Mouse (Mus musculus) MEL (cell line): ENCODE measurements around the gene Trim63. TPM values are rescaled to one million over a fixed set of nuclear protein-coding genes. Genes with fewer than 3 reads are reported as not detected.

ENCODE experiments used
- DNase-seq: peaks from one replicate; pipeline ENCODE4 v3.0.0; 2011; ENCODE audit warnings: low read depth, low spot score
- H3K27ac ChIP-seq: 2 replicates; pipeline ENCODE4 v1.5.1; 2012; ENCODE audit warnings: low read depth, mild to moderate bottlenecking, control low read depth, low read length, moderate library complexity; ENCODE audit not compliant: control insufficient read depth
- H3K27me3 ChIP-seq, 2 experiments: fragments of 150-350 bp in 1 of 2; sonication (generic) in 1 of 2; 2 replicates each; pipeline ENCODE4 v1.6.1; 2012; ENCODE audit warnings: low read length in 2 of 2, mild to moderate bottlenecking in 2 of 2, improper control_type of control experiment in 1 of 2, moderate library complexity in 1 of 2; ENCODE audit not compliant: insufficient read depth in 2 of 2, control insufficient read depth in 1 of 2
- H3K36me3 ChIP-seq, 2 experiments: 2 replicates each; pipeline ENCODE4 v1.6.1; 2012 to 2014; ENCODE audit warnings: low read length in 2 of 2, improper control_type of control experiment in 1 of 2, inconsistent platforms in 1 of 2, mild to moderate bottlenecking in 1 of 2; ENCODE audit not compliant: insufficient read depth in 2 of 2, control insufficient read depth in 1 of 2
- H3K4me1 ChIP-seq, 2 experiments: fragments of 150-350 bp in 1 of 2; sonication (generic) in 1 of 2; 2 replicates each; pipeline ENCODE4 v1.6.1; 2012; ENCODE audit warnings: low read length in 2 of 2, improper control_type of control experiment in 1 of 2, mild to moderate bottlenecking in 1 of 2; ENCODE audit not compliant: insufficient read depth in 2 of 2, control insufficient read depth in 1 of 2
- H3K4me3 ChIP-seq, 2 experiments: fragments of 150-350 bp in 1 of 2; sonication (generic) in 1 of 2; 2 replicates each; pipeline ENCODE4 v1.5.1; 2012; ENCODE audit warnings: low read depth in 2 of 2, low read length in 2 of 2, mild to moderate bottlenecking in 2 of 2, moderate library complexity in 2 of 2, control low read depth in 1 of 2, improper control_type of control experiment in 1 of 2; ENCODE audit not compliant: control insufficient read depth in 1 of 2, insufficient read depth in 1 of 2
- H3K79me2 ChIP-seq: 2 replicates; pipeline ENCODE4 v1.6.1; 2012; ENCODE audit warnings: mild to moderate bottlenecking, low read length, moderate library complexity; ENCODE audit not compliant: control insufficient read depth, poor library complexity, insufficient read depth
- H3K9ac ChIP-seq: 2 replicates; pipeline ENCODE4 v1.6.1; 2012; ENCODE audit warnings: low read depth, mild to moderate bottlenecking, control low read depth, low read length, moderate library complexity; ENCODE audit not compliant: control insufficient read depth, poor library complexity, severe bottlenecking
- H3K9me3 ChIP-seq: fragments of 150-350 bp; sonication (generic); replicated peaks from 2 replicates; pipeline ENCODE4 v1.6.1; 2012; ENCODE audit warnings: mild to moderate bottlenecking, low read length, improper control_type of control experiment, moderate library complexity; ENCODE audit not compliant: insufficient read depth
- BHLHE40 ChIP-seq: IDR thresholded peaks from 2 replicates; pipeline ENCODE4 v1.6.1; 2012; ENCODE audit warnings: low read depth, mild to moderate bottlenecking, inconsistent platforms, low read length, improper control_type of control experiment, borderline replicate concordance
- CHD1 ChIP-seq: IDR thresholded peaks from 2 replicates; pipeline ENCODE4 v1.6.1; 2012; ENCODE audit warnings: low read depth, mild to moderate bottlenecking, inconsistent platforms, low read length, improper control_type of control experiment
- ELF1 ChIP-seq: IDR thresholded peaks from 2 replicates; pipeline ENCODE4 v1.6.1; 2014; ENCODE audit warnings: low read depth, mild to moderate bottlenecking, inconsistent platforms, low read length, improper control_type of control experiment, moderate library complexity
- HCFC1 ChIP-seq: IDR thresholded peaks from 2 replicates; pipeline ENCODE4 v1.6.1; 2012; ENCODE audit warnings: low read depth, mild to moderate bottlenecking, inconsistent platforms, low read length, improper control_type of control experiment, moderate library complexity
- JUND ChIP-seq: IDR thresholded peaks from 2 replicates; pipeline ENCODE4 v1.6.1; 2011; ENCODE audit warnings: low read depth, mild to moderate bottlenecking, improper control_type of control experiment, low read length
- KAT2A ChIP-seq: conservative IDR thresholded peaks from 2 replicates; pipeline ENCODE4 v1.6.1; 2012; ENCODE audit warnings: low read depth, low read length, improper control_type of control experiment, inconsistent platforms
- MAFK ChIP-seq: IDR thresholded peaks from 2 replicates; pipeline ENCODE4 v1.6.1; 2011; ENCODE audit warnings: low read depth, mild to moderate bottlenecking, low read length, improper control_type of control experiment, borderline replicate concordance
- MAX ChIP-seq: IDR thresholded peaks from 2 replicates; pipeline ENCODE4 v1.6.1; 2011; ENCODE audit warnings: low read length, improper control_type of control experiment
- MAZ ChIP-seq: IDR thresholded peaks from 2 replicates; pipeline ENCODE4 v1.6.1; 2012; ENCODE audit warnings: low read depth, mild to moderate bottlenecking, inconsistent platforms, low read length, improper control_type of control experiment
- MXI1 ChIP-seq: IDR thresholded peaks from 2 replicates; pipeline ENCODE4 v1.6.1; 2011; ENCODE audit warnings: mild to moderate bottlenecking, low read depth, low read length, improper control_type of control experiment
- MYC ChIP-seq: IDR thresholded peaks from 2 replicates; pipeline ENCODE4 v1.6.1; 2011; ENCODE audit warnings: low read depth, mild to moderate bottlenecking, low read length, improper control_type of control experiment, moderate library complexity
- NRF1 ChIP-seq: IDR thresholded peaks from 2 replicates; pipeline ENCODE4 v1.6.1; 2014; ENCODE audit warnings: low read depth, mild to moderate bottlenecking, inconsistent platforms, low read length, improper control_type of control experiment, moderate library complexity; ENCODE audit not compliant: poor library complexity, insufficient read depth, severe bottlenecking
- POLR2AphosphoS2 ChIP-seq: IDR thresholded peaks from 2 replicates; pipeline ENCODE4 v1.6.1; 2011; ENCODE audit warnings: low read length, improper control_type of control experiment
- SMC3 ChIP-seq: IDR thresholded peaks from 2 replicates; pipeline ENCODE4 v1.6.1; 2011; ENCODE audit warnings: low read depth, low read length, improper control_type of control experiment
- TBP ChIP-seq: IDR thresholded peaks from 2 replicates; pipeline ENCODE4 v1.8.0; 2011; ENCODE audit warnings: low read depth, low read length, improper control_type of control experiment
- TCF12 ChIP-seq: IDR thresholded peaks from 2 replicates; pipeline ENCODE4 v1.6.1; 2014; ENCODE audit warnings: low read depth, mild to moderate bottlenecking, inconsistent platforms, low read length, improper control_type of control experiment, moderate library complexity
- UBTF ChIP-seq: IDR thresholded peaks from 2 replicates; pipeline ENCODE4 v1.6.1; 2012; ENCODE audit warnings: low read depth, mild to moderate bottlenecking, inconsistent platforms, low read length, improper control_type of control experiment, moderate library complexity, borderline replicate concordance; ENCODE audit not compliant: insufficient read depth
- USF2 ChIP-seq, 2 experiments: IDR thresholded peaks; 2 replicates each; pipeline ENCODE4 v1.6.1; 2011 to 2012; ENCODE audit warnings: improper control_type of control experiment in 2 of 2, low read length in 2 of 2, borderline replicate concordance in 1 of 2, inconsistent platforms in 1 of 2, low read depth in 1 of 2, mild to moderate bottlenecking in 1 of 2; ENCODE audit not compliant: insufficient read depth in 1 of 2
- ZMIZ1 ChIP-seq: IDR thresholded peaks from 2 replicates; pipeline ENCODE4 v1.6.1; 2012; ENCODE audit warnings: low read depth, mild to moderate bottlenecking, inconsistent platforms, low read length, improper control_type of control experiment, moderate library complexity
- ZNF384 ChIP-seq: IDR thresholded peaks from 2 replicates; pipeline ENCODE4 v1.6.1; 2012; ENCODE audit warnings: low read depth, mild to moderate bottlenecking, inconsistent platforms, low read length, improper control_type of control experiment
- polyA plus RNA-seq, 2 experiments: library from polyadenylated mRNA; stranded (reverse) in 1 of 2; unstranded in 1 of 2; fragments of >175 nt in 1 of 2; fragments of >200 nt in 1 of 2; gene quantifications; 2 replicates each; pipeline versions ENCODE4 v1.2.1 to v1.2.4; 2012; ENCODE audit warnings: low replicate concordance in 2 of 2, low read depth in 1 of 2; ENCODE audit not compliant: insufficient read length in 2 of 2, insufficient read depth in 1 of 2, missing spikeins in 1 of 2
- total RNA-seq: library from RNA; depleted of rRNA; stranded (reverse); fragments of 300-350 nt; gene quantifications from 2 replicates; pipeline ENCODE4 v1.2.3, GENCODE M21; 2012

Gene Trim63
- total and polyA plus RNA-seq, 3 experiments, result not detected

- no peak for TF ChIP-seq MAX
- TF ChIP-seq SMC3, result no peak
- TF ChIP-seq MXI1, result no peak
- no peak for TF ChIP-seq ZMIZ1
- TF ChIP-seq KAT2A, result no peak
- no peak for TF ChIP-seq ELF1
- TF ChIP-seq MYC, result no peak
- no peak for TF ChIP-seq MAZ
- no peak for TF ChIP-seq CHD1
- no peak for TF ChIP-seq USF2 (IDR thresholded peaks at IDR 0.05; ENCODE audit: borderline replicate concordance in 1 of 2, insufficient read depth in 1 of 2, low read depth in 1 of 2, low read length in 2 of 2)
- no peak for TF ChIP-seq JUND
- TF ChIP-seq, all 39 proteins: peak for 0
- no peak overlapping the region for H3K9ac ChIP-seq
Observed at GRCm38 (mm10) chr4:134315470-134315869, 550 bp downstream of the Trim63 start.

GRCm38 (mm10) chr4:134316390-134316789 is 1.5 kb downstream of the Trim63 start:
- Histone ChIP-seq H3K9ac (no peak overlapping the region), H3K4me1 (no peaks in the 10 kb centered on the region), H3K79me2 (no peaks in the 10 kb centered on the region), H3K9me3 (no peaks in the 10 kb centered on the region), H3K27ac (no peak overlapping the region), H3K36me3 (no peaks in the 10 kb centered on the region), H3K27me3 (peaks cover 0 to 7% of the 10 kb centered on the region in 2 experiments; a peak in 3 of 4 replicates), H3K4me3 (no peak overlapping the region)
- DNase-seq, result no peak
- no peak for TF ChIP-seq ZNF384
- no peak for TF ChIP-seq NRF1
- TF ChIP-seq TBP, result no peak
- TF ChIP-seq POLR2AphosphoS2, result no peak
- no peak for TF ChIP-seq MYC
- TF ChIP-seq HCFC1, result no peak
- TF ChIP-seq UBTF, result no peak
- TF ChIP-seq MXI1, result no peak
- no peak for TF ChIP-seq CHD1
- TF ChIP-seq MAFK, result no peak
- no peak for TF ChIP-seq BHLHE40
- no peak for TF ChIP-seq MAX
- TF ChIP-seq TCF12, result no peak

More at GRCm38 (mm10) chr4:134315470-134315869, 550 bp downstream of the Trim63 start:
- no peak overlapping the region for H3K4me3 ChIP-seq
- no peaks in the 10 kb centered on the region for H3K9me3 ChIP-seq
- DNase-seq, result no peak
- H3K4me1 ChIP-seq, result no peaks in the 10 kb centered on the region
- H3K27ac ChIP-seq, result no peak overlapping the region
- H3K79me2 ChIP-seq, result no peaks in the 10 kb centered on the region
- peaks cover 0 to 7% of the 10 kb centered on the region in 2 experiments; a peak in 3 of 4 replicates for H3K27me3 ChIP-seq
- no peaks in the 10 kb centered on the region for H3K36me3 ChIP-seq
